Mouse (Mus musculus): Measurements from ENCODE around the gene Meis2. TPM values are rescaled to one million over a fixed set of nuclear protein-coding genes. Genes with fewer than 3 reads are reported as not detected.

Meis2 gene
- polyA plus RNA-seq, 1 experiment, result not detected

DNA sequence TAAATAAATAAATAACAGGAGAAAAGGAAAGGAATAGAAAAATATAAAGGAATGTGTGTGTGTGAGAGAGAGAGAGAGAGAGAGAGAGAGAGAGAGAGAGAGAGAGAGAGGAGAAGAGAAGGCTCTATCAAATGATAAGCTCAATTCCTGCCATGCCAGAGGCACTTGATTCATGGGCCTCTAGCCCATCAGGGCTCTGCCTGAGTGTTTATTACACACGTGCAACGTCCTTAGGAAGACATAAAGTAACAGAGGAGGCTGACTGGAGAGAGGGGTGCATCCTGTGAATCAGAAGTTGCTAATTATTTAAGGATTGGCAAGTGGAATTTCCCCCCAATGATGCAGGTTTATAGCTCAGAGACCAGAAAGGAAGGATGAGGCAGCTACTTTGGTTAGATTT, 168.6 kb downstream of the Meis2 start:
- H3K4me3 ChIP-seq (ENCODE audit: insufficient read depth, low read length), result no peak overlapping the region
- no peaks in the 10 kb centered on the region for H3K4me1 ChIP-seq (ENCODE audit: control insufficient read depth, insufficient read depth, low read length)
- no peak overlapping the region for H3K27ac ChIP-seq (ENCODE audit: insufficient read depth, low read depth, low read length)
- no peak for TF ChIP-seq CTCF (IDR thresholded peaks at IDR 0.05; ENCODE audit: low read depth, low read length)
- no peak for TF ChIP-seq POLR2A (IDR thresholded peaks at IDR 0.05; ENCODE audit: borderline replicate concordance, low read depth, low read length)

DNA sequence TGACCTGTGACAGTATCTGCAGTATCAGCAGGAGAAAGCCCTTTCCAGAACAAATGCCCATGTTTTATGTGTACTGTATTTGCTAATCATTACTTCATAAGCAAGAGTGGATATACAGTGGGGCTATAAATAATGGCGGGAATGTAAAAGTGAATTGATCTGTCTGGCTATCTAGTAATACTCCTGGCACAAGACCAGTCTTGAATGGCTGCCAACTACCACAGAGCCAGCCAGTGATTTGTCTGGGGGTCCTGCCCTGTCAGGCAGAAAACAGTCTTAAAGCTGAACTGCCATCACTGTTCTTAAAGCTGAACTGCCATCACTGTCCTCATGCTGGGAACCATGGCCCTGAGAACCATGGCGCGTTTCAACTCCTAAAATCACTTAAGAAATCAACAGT, 169.9 kb downstream of the Meis2 start:
- TF ChIP-seq POLR2A (IDR thresholded peaks at IDR 0.05; ENCODE audit: borderline replicate concordance, low read depth, low read length) (no peak), CTCF (IDR thresholded peaks at IDR 0.05; ENCODE audit: low read depth, low read length) (no peak)
- H3K27ac ChIP-seq (ENCODE audit: insufficient read depth, low read depth, low read length), result no peak overlapping the region

GRCm38 (mm10) chr2:115895256-115895655, 170.4 kb downstream of the Meis2 start:
- no peak overlapping the region for H3K4me3 ChIP-seq (ENCODE audit: insufficient read depth, low read length)

More for the DNA sequence above, 169.9 kb downstream of the Meis2 start:
- no peak overlapping the region for H3K4me3 ChIP-seq (ENCODE audit: insufficient read depth, low read length)
- H3K4me1 ChIP-seq (ENCODE audit: control insufficient read depth, insufficient read depth, low read length), result no peaks in the 10 kb centered on the region

DNA sequence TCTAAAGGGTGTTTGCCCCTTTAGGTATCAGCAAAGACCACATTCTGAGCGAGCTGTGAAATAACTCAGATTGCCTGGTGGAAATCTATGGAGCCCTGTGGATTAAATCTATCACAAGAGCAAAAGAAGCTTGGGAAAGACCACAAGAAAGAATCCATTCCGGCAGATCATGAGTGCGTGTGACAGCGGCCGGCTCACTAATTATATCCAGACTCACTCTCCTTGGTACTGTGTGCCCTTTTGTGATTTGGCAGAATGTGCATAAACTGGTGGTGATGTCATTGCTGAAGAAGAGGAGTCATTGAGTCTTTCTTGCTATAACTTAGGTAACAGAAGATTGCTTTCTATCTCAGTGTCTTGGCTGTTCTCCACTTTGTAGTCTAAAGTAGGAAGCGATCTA, 172.5 kb downstream of the Meis2 start:
- Histone ChIP-seq H3K27ac (ENCODE audit: insufficient read depth, low read depth, low read length) (no peak overlapping the region), H3K4me3 (ENCODE audit: insufficient read depth, low read length) (no peak overlapping the region), H3K4me1 (ENCODE audit: control insufficient read depth, insufficient read depth, low read length) (no peaks in the 10 kb centered on the region)
- no peak for TF ChIP-seq CTCF (IDR thresholded peaks at IDR 0.05; ENCODE audit: low read depth, low read length)
- no peak for TF ChIP-seq POLR2A (IDR thresholded peaks at IDR 0.05; ENCODE audit: borderline replicate concordance, low read depth, low read length)

More at GRCm38 (mm10) chr2:115895256-115895655, 170.4 kb downstream of the Meis2 start:
- H3K27ac ChIP-seq (ENCODE audit: insufficient read depth, low read depth, low read length), result no peak overlapping the region
- TF ChIP-seq CTCF (IDR thresholded peaks at IDR 0.05; ENCODE audit: low read depth, low read length), result no peak
- no peak for TF ChIP-seq POLR2A (IDR thresholded peaks at IDR 0.05; ENCODE audit: borderline replicate concordance, low read depth, low read length)
- no peaks in the 10 kb centered on the region for H3K4me1 ChIP-seq (ENCODE audit: control insufficient read depth, insufficient read depth, low read length)

DNA sequence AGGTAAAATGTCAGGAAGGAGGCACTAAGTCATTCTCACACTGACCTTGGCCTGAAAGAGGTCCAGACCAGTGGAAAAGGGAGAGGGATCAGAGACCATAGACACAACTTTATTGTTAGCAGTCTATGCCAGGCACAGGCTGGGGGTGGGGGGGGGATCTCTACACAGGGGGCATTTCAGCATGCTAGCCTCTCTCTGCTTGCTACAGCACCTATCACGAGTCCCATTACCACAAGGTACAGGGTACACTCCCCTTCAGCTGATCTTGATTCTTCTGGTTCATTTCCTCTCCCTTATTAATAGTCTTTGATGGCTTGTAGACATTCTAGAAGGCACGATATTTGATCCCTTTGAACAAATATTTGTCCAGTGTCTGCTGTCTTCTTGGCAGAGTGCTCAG, 174.9 kb downstream of the Meis2 start:
- no peaks in the 10 kb centered on the region for H3K4me1 ChIP-seq (ENCODE audit: control insufficient read depth, insufficient read depth, low read length)
- H3K4me3 ChIP-seq (ENCODE audit: insufficient read depth, low read length), result no peak overlapping the region
- H3K27ac ChIP-seq (ENCODE audit: insufficient read depth, low read depth, low read length), result no peak overlapping the region
- TF ChIP-seq POLR2A (IDR thresholded peaks at IDR 0.05; ENCODE audit: borderline replicate concordance, low read depth, low read length), result no peak

DNA sequence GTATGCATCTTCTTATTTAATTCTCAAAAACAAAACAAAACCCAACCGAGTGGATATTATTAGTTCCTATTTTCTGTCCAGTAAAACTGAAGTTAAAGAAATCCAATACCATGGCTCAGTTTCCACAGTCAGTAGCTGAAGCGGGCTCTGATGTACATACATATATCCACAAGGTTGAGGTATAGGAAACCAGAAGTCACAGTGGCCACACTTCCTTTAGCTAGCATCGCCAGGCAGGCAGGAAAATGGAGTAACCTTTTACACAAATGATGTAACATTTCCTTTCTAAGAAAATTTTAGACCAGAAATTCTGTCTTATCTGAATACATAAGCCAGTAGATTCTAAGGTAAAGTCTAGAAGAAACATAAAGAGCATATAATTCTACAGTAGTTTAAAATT, 175.6 kb downstream of the Meis2 start:
- TF ChIP-seq CTCF (IDR thresholded peaks at IDR 0.05; ENCODE audit: low read depth, low read length), result no peak
- no peak for TF ChIP-seq POLR2A (IDR thresholded peaks at IDR 0.05; ENCODE audit: borderline replicate concordance, low read depth, low read length)
- Histone ChIP-seq H3K4me3 (ENCODE audit: insufficient read depth, low read length) (no peak overlapping the region), H3K27ac (ENCODE audit: insufficient read depth, low read depth, low read length) (no peak overlapping the region), H3K4me1 (ENCODE audit: control insufficient read depth, insufficient read depth, low read length) (no peaks in the 10 kb centered on the region)

GRCm38 (mm10) chr2:115889212-115889611, 176.4 kb downstream of the Meis2 start:
- no peak overlapping the region for H3K4me3 ChIP-seq (ENCODE audit: insufficient read depth, low read length)
- TF ChIP-seq CTCF (IDR thresholded peaks at IDR 0.05; ENCODE audit: low read depth, low read length), result no peak
- TF ChIP-seq POLR2A (IDR thresholded peaks at IDR 0.05; ENCODE audit: borderline replicate concordance, low read depth, low read length), result no peak

DNA sequence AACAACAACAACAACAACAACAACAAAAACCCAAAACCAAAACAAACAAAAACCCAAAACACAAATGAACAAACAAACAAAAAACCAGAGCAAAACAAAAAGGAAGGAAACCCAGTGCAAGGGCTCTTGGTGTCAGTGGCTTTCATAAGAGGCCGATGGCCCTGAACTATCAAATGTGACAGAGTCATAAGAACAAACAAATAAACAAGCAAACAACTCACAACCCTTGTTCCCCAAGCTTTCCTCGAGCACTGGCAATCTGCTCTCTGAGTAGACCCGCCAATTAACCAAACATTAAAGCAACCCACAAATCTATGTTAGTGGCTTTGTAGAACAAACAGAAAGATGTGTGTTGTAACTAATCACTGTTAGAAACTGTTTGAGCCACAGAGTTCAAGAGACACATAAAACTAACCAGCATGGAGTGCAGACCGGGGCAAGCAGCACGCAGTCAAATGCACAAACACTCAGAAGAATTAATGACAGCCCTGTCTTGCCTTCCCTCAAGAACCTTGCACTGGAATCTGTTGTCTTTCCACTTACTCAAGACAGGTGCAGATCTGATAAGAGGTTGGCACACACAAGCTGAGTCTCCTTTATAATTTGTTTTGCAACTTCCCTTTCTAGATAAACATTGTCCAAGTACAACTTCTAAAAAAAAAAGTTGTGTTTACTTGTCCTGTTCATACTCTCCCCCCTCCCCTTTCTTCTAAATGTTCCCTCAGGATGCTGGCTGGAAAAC, 177.1 kb downstream of the Meis2 start:
- Histone ChIP-seq H3K4me3 (ENCODE audit: insufficient read depth, low read length) (no peak overlapping the region), H3K4me1 (ENCODE audit: control insufficient read depth, insufficient read depth, low read length) (no peaks in the 10 kb centered on the region), H3K27ac (ENCODE audit: insufficient read depth, low read depth, low read length) (no peak overlapping the region)
- TF ChIP-seq POLR2A (IDR thresholded peaks at IDR 0.05; ENCODE audit: borderline replicate concordance, low read depth, low read length) (no peak), CTCF (IDR thresholded peaks at IDR 0.05; ENCODE audit: low read depth, low read length) (no peak)

More at GRCm38 (mm10) chr2:115889212-115889611, 176.4 kb downstream of the Meis2 start:
- Histone ChIP-seq H3K4me1 (ENCODE audit: control insufficient read depth, insufficient read depth, low read length) (no peaks in the 10 kb centered on the region), H3K27ac (ENCODE audit: insufficient read depth, low read depth, low read length) (no peak overlapping the region)

DNA sequence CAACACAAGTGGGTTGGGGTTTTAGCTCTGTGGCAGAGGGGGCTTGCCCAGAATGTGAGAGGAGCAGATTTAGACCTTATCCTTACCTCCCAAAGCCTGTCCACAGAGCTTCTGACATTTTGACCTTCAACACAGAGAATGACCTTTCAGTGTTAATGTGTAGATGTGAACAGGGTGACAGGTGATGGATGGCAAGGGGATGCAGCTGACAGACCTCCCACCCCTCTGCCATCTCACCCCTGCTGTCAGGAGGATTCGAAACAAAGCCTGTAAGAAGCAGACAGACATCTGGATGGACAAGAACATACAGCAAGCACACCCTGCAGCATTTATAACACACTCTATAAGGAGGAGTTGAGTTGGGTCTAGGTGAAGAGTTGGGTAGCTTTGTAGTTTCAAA, 178.0 kb downstream of the Meis2 start:
- Histone ChIP-seq H3K4me1 (ENCODE audit: control insufficient read depth, insufficient read depth, low read length) (no peaks in the 10 kb centered on the region), H3K4me3 (ENCODE audit: insufficient read depth, low read length) (no peak overlapping the region), H3K27ac (ENCODE audit: insufficient read depth, low read depth, low read length) (no peak overlapping the region)
- TF ChIP-seq POLR2A (IDR thresholded peaks at IDR 0.05; ENCODE audit: borderline replicate concordance, low read depth, low read length) (no peak), CTCF (IDR thresholded peaks at IDR 0.05; ENCODE audit: low read depth, low read length) (no peak)

GRCm38 (mm10) chr2:115884184-115884583, 181.5 kb downstream of the Meis2 start:
- H3K4me1 ChIP-seq (ENCODE audit: control insufficient read depth, insufficient read depth, low read length), result no peaks in the 10 kb centered on the region
- no peak overlapping the region for H3K27ac ChIP-seq (ENCODE audit: insufficient read depth, low read depth, low read length)
- no peak overlapping the region for H3K4me3 ChIP-seq (ENCODE audit: insufficient read depth, low read length)
- TF ChIP-seq CTCF (IDR thresholded peaks at IDR 0.05; ENCODE audit: low read depth, low read length), result no peak
- TF ChIP-seq POLR2A (IDR thresholded peaks at IDR 0.05; ENCODE audit: borderline replicate concordance, low read depth, low read length), result no peak
